Mouse (Mus musculus): ENCODE results near the gene Tuba1c. TPM values are rescaled to one million over a fixed set of nuclear protein-coding genes. Genes with fewer than 3 reads are reported as not detected.

Tuba1c gene
- total and polyA plus RNA-seq, 3 experiments, result 178 to 390 (median 220) TPM

DNA sequence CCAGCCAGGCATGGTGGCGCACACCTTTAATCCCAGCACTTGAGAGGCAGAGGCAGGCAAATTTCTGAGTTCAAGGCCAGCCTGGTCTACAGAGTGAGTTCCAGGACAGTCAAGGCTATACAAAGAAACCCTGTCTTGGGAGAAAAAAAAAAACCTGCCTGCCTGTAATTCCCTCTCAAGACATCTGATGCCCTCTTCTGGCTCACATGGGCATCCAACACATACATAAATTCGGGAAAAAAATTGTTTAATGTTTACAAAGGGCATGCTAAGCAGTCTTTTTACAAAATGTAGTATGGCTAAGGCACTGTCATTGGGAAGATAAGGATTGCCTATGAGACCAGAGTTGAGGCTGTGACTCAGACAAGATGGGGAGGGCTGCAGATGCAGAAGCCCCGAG is 50.1 kb downstream of the Tuba1c start:
- Histone ChIP-seq H3K4me3 (replicated peaks in 1 of 3; ENCODE audit: low read depth in 2 of 3, low read length in 2 of 3, poor library complexity in 1 of 3) (no peak overlapping the region), H3K36me3 (replicated peaks in 1 of 2; ENCODE audit: control insufficient read depth in 1 of 2, insufficient read depth in 1 of 2, low read length in 1 of 2) (peaks cover 57 to 83% of the 10 kb centered on the region in 2 experiments), H3K4me2 (ENCODE audit: insufficient read depth, low read depth, poor library complexity, severe bottlenecking) (no peak overlapping the region), H3K27ac (ENCODE audit: insufficient read depth, low read depth) (no peak overlapping the region), H3K9ac (ENCODE audit: insufficient read depth, low read depth) (no peak overlapping the region), H3K27me3 (replicated peaks) (no peaks in the 10 kb centered on the region), H3K9me3 (replicated peaks; ENCODE audit: low read length) (no peaks in the 10 kb centered on the region), H3K4me1 (ENCODE audit: control insufficient read depth in 1 of 2, insufficient read depth in 2 of 2) (peaks cover 4 to 31% of the 10 kb centered on the region in 2 experiments; a peak in 3 of 4 replicates), H3K79me2 (replicated peaks; ENCODE audit: control insufficient read depth, extremely low read depth, insufficient read depth, poor library complexity, severe bottlenecking) (peaks cover 11% of the 10 kb centered on the region)
- dilution Hi-C loops (cut with MboI; ENCODE audit: extremely low pct_ligation_motif_present, extremely low pct_unique_long_range_greater_than_20kb, low sequenced_read_pairs), result no loop called here
- no peak for TF ChIP-seq NRF1 (IDR thresholded peaks at IDR 0.05; ENCODE audit: low read depth, low read length)
- TF ChIP-seq MAFK (IDR thresholded peaks at IDR 0.05; ENCODE audit: insufficient replicate concordance, low read length), result no peak
- no peak for TF ChIP-seq ZMIZ1 (IDR thresholded peaks at IDR 0.05; ENCODE audit: low read depth, low read length)
- TF ChIP-seq EP300 (IDR thresholded peaks at IDR 0.05; ENCODE audit: low read length), result no peak
- peak; percentile 72 for TF ChIP-seq ZNF384 (IDR thresholded peaks at IDR 0.05; ENCODE audit: low read depth, low read length)
- no peak for TF ChIP-seq BHLHE40 (IDR thresholded peaks at IDR 0.05; ENCODE audit: low read depth, low read length)
- TF ChIP-seq TBP (conservative IDR thresholded peaks at IDR 0.05; ENCODE audit: low read depth, low read length), result no peak
- no peak for TF ChIP-seq MAX (IDR thresholded peaks at IDR 0.05; ENCODE audit: low read length)
- no peak for TF ChIP-seq CHD1 (IDR thresholded peaks at IDR 0.05; ENCODE audit: low read depth, low read length)
- TF ChIP-seq CTCF (conservative IDR thresholded peaks at IDR 0.05 in 1 of 2, IDR thresholded peaks at IDR 0.05 in 1 of 2; ENCODE audit: low read depth in 2 of 2, low read length in 2 of 2), result peak in 1 of 2 experiments; percentile 24; a peak in 1 of 4 replicates
- in situ Hi-C loops (cut with MboI; ENCODE audit: low pct_ligation_motif_present, low pct_unique_long_range_greater_than_20kb, low sequenced_read_pairs), result no loop called here
- no peak for DNase-seq (ENCODE audit: extremely low read depth)

GRCm38 (mm10) chr15:99082322-99082721 is 52.6 kb downstream of the Tuba1c start:
- Histone ChIP-seq H3K27me3 (replicated peaks) (no peaks in the 10 kb centered on the region), H3K4me2 (ENCODE audit: insufficient read depth, low read depth, poor library complexity, severe bottlenecking) (no peak overlapping the region), H3K4me1 (ENCODE audit: control insufficient read depth in 1 of 2, insufficient read depth in 2 of 2) (peaks cover 4 to 19% of the 10 kb centered on the region in 2 experiments; a peak in 3 of 4 replicates), H3K4me3 (replicated peaks in 1 of 3; ENCODE audit: low read depth in 2 of 3, low read length in 2 of 3, poor library complexity in 1 of 3) (no peak overlapping the region), H3K9ac (ENCODE audit: insufficient read depth, low read depth) (no peak overlapping the region), H3K36me3 (replicated peaks in 1 of 2; ENCODE audit: control insufficient read depth in 1 of 2, insufficient read depth in 1 of 2, low read length in 1 of 2) (peaks cover 48 to 80% of the 10 kb centered on the region in 2 experiments), H3K27ac (ENCODE audit: insufficient read depth, low read depth) (no peak overlapping the region), H3K9me3 (replicated peaks; ENCODE audit: low read length) (peaks cover 2% of the 10 kb centered on the region), H3K79me2 (replicated peaks; ENCODE audit: control insufficient read depth, extremely low read depth, insufficient read depth, poor library complexity, severe bottlenecking) (peaks cover under 1% of the 10 kb centered on the region)
- in situ Hi-C loops (cut with MboI; ENCODE audit: low pct_ligation_motif_present, low pct_unique_long_range_greater_than_20kb, low sequenced_read_pairs), result no loop called here
- TF ChIP-seq EP300 (IDR thresholded peaks at IDR 0.05; ENCODE audit: low read length), result no peak
- no peak for TF ChIP-seq E2F4 (IDR thresholded peaks at IDR 0.05; ENCODE audit: insufficient replicate concordance, low read depth, low read length)
- no peak for TF ChIP-seq RCOR1 (conservative IDR thresholded peaks at IDR 0.05; ENCODE audit: low read depth, low read length)
- no peak for TF ChIP-seq POLR2AphosphoS2 (IDR thresholded peaks at IDR 0.05; ENCODE audit: low read depth, low read length)
- no peak for TF ChIP-seq MXI1 (IDR thresholded peaks at IDR 0.05; ENCODE audit: low read depth, low read length)
- TF ChIP-seq MAFK (IDR thresholded peaks at IDR 0.05; ENCODE audit: insufficient replicate concordance, low read length), result no peak
- TF ChIP-seq GABPA (IDR thresholded peaks at IDR 0.05; ENCODE audit: insufficient replicate concordance, low read depth, low read length), result no peak
- no peak for TF ChIP-seq BHLHE40 (IDR thresholded peaks at IDR 0.05; ENCODE audit: low read depth, low read length)
- TF ChIP-seq JUN (IDR thresholded peaks at IDR 0.05; ENCODE audit: insufficient read depth, low read depth, low read length), result no peak
- no peak for TF ChIP-seq RAD21 (IDR thresholded peaks at IDR 0.05; ENCODE audit: low read depth, low read length)
- no peak for TF ChIP-seq ZC3H11A (IDR thresholded peaks at IDR 0.05; ENCODE audit: low read depth, low read length)
- no peak for TF ChIP-seq USF2 (conservative IDR thresholded peaks at IDR 0.05; ENCODE audit: low read depth, low read length)
- no peak for TF ChIP-seq ELF1 (IDR thresholded peaks at IDR 0.05; ENCODE audit: low read depth, low read length)
- dilution Hi-C loops (cut with MboI; ENCODE audit: extremely low pct_ligation_motif_present, extremely low pct_unique_long_range_greater_than_20kb, low sequenced_read_pairs), result no loop called here
- DNase-seq (ENCODE audit: extremely low read depth), result no peak

Measured in CH12.LX (cell line).